Mouse (Mus musculus): ENCODE data around the gene Dok3.

The Dok3 gene

DNA sequence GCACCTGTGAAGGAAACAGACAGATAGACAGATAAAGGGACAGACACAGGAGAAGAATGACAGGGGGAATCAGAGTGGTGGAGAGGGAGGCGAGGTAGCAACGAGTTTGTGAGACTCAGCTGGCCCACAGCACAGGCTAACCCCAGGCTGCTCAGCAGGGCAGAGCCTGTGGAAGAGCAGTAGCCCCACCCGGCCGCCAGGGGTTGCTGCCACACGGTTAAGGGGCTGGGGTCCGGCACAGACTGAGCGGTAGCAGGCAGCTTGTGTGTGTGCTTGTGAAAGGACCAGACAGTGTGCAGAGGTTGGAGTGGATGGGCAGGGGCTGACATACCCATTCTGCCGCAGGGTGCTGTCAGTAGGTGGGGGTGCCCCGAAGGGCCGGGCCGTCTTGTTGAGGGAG lies 21.2 kb downstream of the Dok3 start:
- DNase-seq (ENCODE audit: low read depth): no peak

GRCm38 (mm10) chr13:55506697-55507096 lies 22.4 kb downstream of the Dok3 start:
- DNase-seq (ENCODE audit: low read depth): peak; percentile 46

GRCm38 (mm10) chr13:55505810-55506209 lies 23.3 kb downstream of the Dok3 start:
- DNase-seq (ENCODE audit: low read depth): no peak

DNA sequence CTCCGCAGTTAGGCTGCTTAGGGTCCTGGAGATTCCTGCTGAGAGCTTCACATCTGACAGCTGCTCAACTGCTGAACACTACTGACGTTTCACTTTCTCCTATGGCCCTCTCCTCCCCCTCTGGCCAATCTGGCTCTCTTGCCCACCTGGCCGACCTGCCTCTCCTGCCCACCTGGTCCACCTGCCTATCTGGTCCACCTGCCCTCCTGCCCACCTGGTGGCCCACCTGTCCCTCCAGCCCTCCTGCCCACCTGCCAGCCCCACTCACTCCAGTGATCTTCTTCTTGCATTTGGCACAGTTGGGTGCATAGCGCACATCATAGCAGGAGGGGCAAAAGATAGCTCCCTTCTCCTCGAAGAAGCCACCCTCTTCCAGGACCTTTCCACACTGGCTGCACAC lies 24.7 kb downstream of the Dok3 start:
- no peak for DNase-seq (ENCODE audit: low read depth)

DNA sequence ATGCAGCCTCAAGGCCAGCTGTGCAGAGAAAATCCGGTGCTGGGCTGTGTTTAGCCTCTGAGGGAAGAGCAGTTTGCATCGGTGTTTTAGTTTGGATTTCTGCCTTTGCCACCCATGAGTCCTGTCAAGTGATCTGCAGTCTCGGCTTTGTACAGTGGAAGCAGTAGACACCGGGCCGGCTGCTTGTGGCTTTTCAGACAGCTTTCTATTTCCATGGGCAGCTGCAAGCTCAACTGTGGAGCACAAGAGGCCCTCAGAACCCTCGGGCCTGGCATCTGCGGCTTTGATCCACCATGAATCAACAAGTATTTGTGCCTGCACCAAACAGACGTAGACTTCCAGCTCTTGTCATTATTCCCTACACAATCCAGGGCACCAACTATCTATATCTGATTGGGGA lies 26.7 kb downstream of the Dok3 start:
- DNase-seq (ENCODE audit: low read depth): no peak

- DNase-seq (ENCODE audit: low read depth): no peak
Measured at GRCm38 (mm10) chr13:55500575-55500974, 28.5 kb downstream of the Dok3 start.

DNA sequence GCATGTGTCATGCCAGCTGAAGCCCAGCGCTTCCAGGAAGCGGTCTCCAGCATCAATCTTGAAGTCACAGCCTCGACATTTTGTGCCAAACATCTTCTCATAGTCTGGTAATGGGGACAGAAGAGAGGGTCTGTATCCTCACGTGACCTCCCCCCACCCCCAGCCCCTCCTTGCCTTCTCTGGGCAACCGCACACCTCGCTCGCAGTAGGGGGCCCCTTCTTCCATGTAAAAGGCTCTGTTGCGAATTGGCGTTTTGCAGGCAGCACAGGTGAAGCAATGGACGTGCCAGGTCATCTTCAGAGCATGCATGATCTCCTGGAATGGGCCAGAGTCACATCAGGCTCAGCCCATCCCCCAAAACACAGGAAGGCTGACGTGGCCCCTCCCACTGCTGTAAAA lies 30.2 kb downstream of the Dok3 start:
- DNase-seq (ENCODE audit: low read depth): no peak

- no peak for DNase-seq (ENCODE audit: low read depth)
Measured at GRCm38 (mm10) chr13:55496661-55497060, 32.4 kb downstream of the Dok3 start.

- no peak for DNase-seq (ENCODE audit: low read depth)
Measured at GRCm38 (mm10) chr13:55495702-55496101, 33.4 kb downstream of the Dok3 start.

GRCm38 (mm10) chr13:55494883-55495621 lies 34.0 kb downstream of the Dok3 start:
- no peak for DNase-seq (ENCODE audit: low read depth)

GRCm38 (mm10) chr13:55494257-55494656 lies 34.8 kb downstream of the Dok3 start:
- DNase-seq (ENCODE audit: low read depth): no peak

DNA sequence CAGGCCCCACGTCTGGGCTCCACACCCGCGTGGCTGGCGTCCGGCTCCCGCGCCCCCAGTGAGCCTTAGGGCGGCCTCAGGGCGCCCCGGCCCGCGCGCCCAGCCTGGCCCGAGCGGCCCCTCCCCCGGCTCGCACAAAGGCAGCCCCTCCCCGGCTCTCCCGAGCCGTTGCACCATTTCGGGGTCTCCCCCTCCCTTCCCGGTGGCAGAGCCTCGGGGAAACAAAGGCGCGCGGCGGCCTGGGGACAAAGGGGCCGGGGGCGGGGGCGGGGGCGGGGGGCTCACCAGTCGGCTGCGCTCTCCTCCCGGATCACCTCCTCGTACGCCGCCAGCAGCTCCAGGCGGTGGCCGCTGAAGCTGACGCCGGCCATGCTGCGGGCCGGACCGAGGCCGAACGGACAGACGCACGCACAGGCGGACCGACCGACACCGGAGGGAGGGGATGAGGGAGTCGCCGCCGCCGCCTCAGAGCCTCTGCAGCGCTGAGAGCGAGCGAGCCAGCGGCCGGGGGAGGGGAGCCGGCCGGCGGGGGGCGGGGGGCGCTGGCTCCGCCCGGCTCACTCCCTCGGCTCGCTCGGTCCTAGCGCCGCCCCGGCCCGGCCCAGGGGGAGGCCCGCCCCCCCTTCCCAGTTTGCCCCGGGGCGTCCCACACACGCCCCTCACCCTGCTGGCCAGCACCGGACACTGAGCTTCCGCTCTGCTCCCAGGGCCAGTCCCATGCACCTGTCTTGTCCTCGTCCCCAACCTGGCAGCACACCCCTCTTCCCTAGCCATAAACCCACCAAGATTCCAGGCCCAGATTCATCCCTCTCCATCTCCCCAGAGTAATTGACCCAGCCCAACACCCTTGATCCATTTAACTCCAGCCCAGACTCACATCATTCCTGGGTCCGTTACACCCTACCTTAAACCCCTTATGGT lies 41.3 kb downstream of the Dok3 start, which contains the start of gene Dbn1:
Dbn1 (minus strand) TSS at position 534 of the 921 bp plus-strand sequence.
- no peak for DNase-seq (ENCODE audit: low read depth)

DNA sequence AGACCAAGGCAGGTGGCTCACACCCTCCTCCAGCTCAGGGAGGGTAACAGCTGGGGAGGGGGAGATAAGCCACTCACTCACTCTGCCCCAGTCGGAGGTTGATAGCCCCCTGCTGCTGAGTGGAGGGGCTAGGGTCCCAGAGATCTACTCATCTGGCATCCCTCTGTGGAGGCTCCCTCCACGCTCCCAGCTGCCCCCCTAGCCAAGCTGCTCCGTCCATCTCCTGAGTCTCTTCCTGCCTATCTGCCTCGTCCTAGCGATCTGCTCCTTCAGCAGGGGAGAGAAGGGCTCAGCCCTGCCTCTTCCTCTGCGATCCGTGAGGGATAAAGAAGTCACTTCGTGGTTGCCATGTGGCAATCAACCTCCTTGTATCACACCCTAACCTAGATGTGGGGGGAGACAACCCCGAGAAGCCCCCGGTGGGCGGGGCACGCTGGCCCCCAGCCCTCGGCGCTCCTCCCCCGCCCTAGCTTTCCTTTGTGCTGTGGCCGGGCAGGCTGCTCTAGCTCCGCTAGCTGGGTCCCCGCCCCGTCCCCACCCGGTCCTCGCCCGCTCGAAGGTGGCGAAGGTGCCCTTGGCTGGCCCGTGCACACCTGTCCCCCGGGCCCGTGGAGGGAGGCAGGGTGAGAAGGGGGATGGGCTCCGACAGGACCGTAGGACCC lies 42.0 kb downstream of the Dok3 start:
- no peak for DNase-seq (ENCODE audit: low read depth)

DNA sequence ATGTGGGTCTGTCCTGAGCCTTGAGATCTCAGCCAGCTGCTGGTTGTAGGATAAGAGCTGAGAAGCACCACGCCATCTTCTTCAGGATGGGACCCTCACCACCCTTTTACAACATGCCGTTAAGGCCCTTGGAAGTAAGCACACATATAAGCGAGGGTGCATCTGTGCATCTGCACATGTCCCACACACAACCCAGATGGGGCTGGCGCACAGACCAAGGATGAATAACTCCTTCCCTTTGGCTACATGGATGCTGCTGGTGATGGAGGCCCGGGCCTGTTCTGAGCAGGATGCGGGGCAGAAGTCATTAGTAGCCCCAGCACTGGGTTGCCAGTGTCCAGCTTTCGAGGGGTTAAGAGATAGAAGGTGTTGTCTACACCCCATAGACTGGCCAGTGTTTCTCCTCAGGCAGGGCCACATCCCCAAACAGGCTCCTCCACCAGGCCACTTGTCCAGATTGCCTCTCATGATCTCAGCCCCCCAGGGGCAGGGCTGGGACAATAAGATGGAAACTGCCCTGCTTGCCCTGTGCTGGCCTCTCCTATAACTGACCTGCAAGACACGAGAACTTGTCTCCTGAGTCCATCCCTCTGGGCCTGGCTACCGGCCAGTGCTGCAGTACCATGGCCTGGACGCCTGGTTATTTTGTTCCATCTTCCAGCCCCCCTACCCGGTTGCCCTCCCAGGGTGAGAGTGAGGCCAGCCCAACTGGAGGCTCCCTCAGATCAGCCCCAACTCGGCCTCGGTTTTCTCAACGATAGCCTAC lies 42.9 kb downstream of the Dok3 start:
- DNase-seq (ENCODE audit: low read depth): no peak

DNA sequence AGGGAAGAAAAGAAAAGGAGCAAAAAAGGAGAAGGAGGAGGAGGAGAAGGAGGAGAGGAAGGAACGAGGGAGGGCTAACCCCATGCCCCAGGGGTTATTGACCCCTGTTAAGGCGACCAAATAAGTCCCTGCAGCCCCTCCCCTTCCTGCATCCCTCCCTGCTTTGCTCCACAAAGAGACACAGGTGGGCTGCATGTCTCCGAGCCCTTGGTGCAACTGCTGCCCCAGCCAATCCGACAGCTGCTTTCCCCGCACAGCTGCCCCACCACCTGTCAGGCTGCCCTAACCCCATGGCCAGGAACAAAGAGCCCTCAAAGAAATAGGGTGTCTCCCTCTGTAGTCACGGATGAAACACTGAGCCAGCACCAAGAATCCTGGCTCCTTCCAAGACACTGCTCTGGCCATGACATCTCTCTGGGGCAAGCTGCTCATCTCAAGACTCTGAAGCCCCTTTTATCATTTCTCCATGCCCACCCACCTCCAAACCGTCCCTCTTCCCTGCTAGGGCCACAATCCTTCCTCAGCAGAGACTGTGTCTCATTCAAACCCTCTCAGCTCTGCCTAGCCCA lies 44.5 kb downstream of the Dok3 start:
- no peak for DNase-seq (ENCODE audit: low read depth)

DNA sequence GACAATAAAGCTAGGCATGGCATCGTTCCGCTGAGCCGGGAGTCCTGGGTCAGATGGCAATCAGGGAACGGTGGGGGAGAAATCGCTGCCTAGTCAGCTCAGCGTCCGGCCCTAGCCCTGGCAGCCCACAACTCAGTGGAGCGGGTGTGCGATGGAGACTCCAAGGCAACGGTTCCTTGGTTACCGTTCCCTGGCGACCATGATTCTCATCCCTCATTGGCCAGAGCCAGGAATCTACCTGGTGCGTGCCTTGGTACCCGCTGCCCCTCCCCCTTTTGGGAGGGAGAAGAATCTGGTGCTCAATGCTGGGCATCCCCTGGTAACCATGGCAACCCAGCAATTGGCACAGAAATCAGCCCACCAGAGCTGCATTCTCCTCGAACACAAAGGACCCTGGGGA lies 45.5 kb downstream of the Dok3 start:
- no peak for DNase-seq (ENCODE audit: low read depth)

DNA sequence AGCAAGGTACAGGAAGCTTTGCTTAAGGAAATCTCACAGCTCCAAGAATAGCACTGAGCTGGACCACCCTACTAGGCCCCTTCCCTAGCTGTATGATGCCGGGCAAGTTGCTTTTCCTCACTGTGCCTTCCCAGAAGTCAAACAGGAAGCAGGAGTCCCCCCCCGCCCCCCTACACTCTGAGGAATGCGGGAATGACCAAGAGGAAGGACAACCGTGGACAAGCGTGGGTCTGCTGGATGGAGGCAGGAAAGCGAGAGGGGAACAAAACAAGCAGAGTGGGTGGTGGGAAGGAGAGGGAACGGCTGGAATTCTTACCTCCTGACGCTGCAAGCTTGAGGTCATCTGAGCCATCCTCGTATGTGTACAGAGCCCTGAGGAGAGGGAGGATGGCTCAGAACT lies 46.0 kb downstream of the Dok3 start:
- DNase-seq (ENCODE audit: low read depth): no peak

- DNase-seq (ENCODE audit: low read depth): no peak
Measured at GRCm38 (mm10) chr13:55482542-55482941, 46.6 kb downstream of the Dok3 start.

GRCm38 (mm10) chr13:55479929-55480328 lies 49.2 kb downstream of the Dok3 start:
- DNase-seq (ENCODE audit: low read depth): no peak

DNA sequence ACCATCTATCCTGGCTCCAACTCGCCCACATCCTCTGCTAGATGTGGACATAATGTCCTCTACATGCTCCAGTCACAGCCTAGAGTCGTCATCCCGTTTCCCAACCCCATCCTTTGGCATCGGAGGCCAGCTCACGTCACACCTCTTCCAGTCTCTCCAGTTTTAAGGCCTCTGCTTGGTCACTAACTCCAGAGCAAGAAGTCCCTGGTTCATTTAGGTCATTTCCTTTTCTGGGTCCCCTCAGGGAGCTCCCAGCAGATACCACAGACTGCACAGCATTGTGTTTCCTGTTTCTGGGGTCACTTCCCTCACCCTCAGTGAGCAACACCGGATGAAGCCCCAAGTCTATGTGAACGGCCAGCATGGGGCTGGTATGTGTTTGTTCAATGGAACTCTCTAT lies 50.1 kb downstream of the Dok3 start:
- DNase-seq (ENCODE audit: low read depth): no peak

- no peak for DNase-seq (ENCODE audit: low read depth)
Measured at GRCm38 (mm10) chr13:55478036-55478435, 51.1 kb downstream of the Dok3 start.

- no peak for DNase-seq (ENCODE audit: low read depth)
Measured at GRCm38 (mm10) chr13:55477492-55477891, 51.6 kb downstream of the Dok3 start.
